Mouse (Mus musculus) erythroblast, embryonic 14.5 days (primary cell): ENCODE data around the gene Prkd3.

Experiments
- GATA1 ChIP-seq: IDR thresholded peaks from 2 replicates; pipeline ENCODE4 v1.6.1; 2012; ENCODE audit warnings: low read length, inconsistent platforms, mixed read lengths
- TAL1 ChIP-seq: IDR thresholded peaks from 3 replicates; pipeline ENCODE4 v1.6.1; 2012; ENCODE audit warnings: low read length, inconsistent platforms, mixed read lengths

- TF ChIP-seq GATA1 = no peak
- no peak for TF ChIP-seq TAL1
Measured at GRCm38 (mm10) chr17:79031569-79031968, 11.0 kb upstream of the Prkd3 start.
